Mouse (Mus musculus) urinary bladder, postnatal 36 days (tissue): ENCODE measurements at regions not wholly inside any gene's neighbourhood (a gene's known extent, or its start where the extent isn't known, plus 50 kb on each side); places are given as distances from the start of the nearest gene placed in this dataset.
"Not testable (repeated sequence)": the region's sequence is repeated elsewhere in the genome, so short reads cannot be mapped to it uniquely, and the experiment has no call there.

Experiments
- DNase-seq, 2 experiments: peaks; one replicate each; pipeline ENCODE4 v3.0.0; 2022; ENCODE audit warnings: low spot score in 2 of 2, mixed read lengths in 1 of 2

DNA sequence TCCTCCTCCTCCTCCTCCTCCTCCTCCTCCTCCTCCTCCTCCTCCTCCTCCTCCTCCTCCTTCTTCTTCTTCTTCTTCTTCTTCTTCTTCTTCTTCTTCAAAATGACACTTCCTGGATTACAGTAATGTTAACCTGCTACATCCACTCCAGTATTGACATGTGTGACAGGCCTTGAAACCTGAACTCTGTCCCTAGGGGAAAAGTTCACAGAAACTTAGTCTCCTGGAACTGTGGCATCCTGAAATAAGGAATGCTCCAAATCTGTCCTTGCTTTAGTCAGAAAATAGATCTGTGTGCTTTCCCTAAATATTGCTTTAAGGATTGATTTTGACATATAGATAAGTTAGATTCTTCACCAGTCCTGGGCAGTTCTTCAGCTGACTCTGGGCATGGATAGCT is 464.8 kb downstream of the Adam6a start:
- not testable (repeated sequence) for DNase-seq

DNA sequence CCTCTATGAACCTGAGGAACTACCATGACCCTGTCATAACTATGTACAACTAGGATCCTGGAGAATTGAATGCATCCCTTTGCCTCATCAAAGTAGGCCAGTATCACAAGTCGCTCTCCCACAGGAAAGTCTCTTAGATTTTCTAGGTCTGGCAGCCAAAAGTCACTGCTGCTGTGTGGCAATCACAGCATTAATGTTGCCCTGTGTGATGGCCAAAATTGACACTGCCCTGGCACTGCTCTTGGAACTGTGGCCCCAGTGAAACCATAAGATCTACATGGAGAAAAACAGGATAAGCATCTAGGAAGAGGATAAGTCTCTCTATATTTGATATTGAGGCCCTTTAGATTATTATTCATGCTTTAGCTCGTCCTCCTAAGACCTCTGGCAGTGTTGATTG is 465.7 kb downstream of the Adam6a start:
- no peak for DNase-seq

DNA sequence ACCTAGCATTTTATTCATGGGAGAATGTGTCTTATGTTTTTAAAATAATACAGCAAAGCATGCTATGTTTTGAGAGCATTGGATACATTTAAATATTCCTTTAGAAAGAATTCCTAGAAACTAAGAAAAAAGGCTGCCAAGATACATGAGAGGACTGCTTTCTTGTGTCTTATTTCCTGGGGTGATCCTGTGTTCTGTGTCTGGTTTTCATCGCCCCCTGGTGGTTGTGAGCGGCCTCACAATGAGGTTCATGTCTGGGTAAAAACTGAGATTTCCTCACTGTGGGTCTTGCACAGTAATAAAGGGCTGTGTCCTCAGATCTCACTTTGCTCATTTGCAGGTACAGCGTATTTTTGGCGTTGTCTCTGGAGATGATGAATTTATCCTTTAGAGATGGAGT is 469.2 kb downstream of the Adam6a start:
- DNase-seq, result peak; percentile 31 to 33

DNA sequence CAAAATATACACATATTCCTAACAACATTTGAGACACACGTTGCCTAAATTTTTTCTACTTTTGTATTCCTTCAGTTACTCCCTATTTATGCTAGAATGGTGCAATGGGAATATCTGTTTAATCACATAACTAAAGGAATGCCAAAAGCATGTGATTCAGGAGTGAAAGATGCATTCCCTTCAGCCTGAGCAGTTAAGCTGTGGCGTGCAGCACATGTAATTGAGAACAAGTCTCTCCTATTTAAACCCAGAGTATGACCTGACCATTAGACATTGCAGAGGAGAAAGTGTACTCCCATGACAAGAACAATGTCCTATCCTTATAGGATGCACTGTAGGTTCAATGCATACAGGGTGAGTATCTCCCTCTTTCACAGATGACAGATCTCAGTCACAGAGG is 493.3 kb downstream of the Adam6a start:
- DNase-seq, result not testable (repeated sequence)

DNA sequence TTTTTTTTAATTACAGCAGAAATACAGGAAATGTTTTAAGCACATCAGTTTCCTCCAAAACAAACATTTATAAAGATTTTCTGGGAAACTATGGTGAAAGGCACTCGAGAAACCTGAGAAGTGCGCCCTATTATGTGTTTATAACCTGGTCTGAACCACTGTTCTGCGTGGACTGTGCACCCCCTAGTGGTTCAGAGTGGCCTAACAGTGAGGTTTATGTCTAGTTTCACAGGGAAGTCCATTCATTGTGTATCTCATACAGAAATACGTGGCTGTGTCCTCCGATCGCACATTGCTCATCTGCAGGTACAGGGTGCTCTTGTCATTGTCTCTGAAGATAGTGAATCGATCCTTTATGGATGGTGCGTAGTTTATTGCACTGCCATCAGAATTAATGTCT is 504.3 kb downstream of the Adam6a start:
- DNase-seq, result not testable (repeated sequence)

DNA sequence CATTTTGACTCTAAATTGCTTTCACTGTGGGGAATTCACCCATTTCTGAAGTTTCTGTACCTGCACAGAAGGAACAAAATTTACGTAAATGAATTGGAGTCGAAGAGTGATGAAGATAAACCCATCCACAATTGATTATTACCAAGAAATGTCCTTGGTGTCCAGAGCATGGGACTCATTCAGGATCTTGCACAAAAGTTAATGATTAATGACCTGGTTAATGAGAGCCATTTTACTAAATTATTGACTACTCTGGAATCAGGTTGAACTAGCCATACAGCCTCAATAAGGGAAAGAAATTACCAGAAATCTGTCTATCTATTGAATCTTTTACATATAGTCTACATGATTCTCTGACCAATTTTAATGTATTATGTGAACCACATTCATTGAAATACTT is 509.6 kb downstream of the Adam6a start:
- no peak for DNase-seq

DNA sequence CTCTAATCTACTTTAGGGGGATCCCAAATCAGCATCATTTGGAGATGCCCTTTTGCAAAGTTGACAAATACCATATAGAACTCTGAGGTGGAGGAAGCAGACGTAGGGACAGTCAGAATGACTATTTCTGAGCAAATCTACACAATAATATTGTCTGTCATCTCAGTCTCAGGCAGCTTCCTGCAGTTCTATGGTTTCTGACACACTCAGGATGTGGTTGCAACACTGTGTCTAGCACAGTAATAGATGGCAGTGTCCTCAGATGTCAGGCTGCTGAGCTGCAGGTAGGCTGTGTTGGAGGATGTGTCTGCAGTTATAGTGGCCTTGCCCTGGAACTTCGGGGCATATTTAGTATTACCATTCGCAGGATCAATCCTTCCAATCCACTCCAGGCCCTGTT is 515.9 kb downstream of the Adam6a start:
- DNase-seq, result no peak

DNA sequence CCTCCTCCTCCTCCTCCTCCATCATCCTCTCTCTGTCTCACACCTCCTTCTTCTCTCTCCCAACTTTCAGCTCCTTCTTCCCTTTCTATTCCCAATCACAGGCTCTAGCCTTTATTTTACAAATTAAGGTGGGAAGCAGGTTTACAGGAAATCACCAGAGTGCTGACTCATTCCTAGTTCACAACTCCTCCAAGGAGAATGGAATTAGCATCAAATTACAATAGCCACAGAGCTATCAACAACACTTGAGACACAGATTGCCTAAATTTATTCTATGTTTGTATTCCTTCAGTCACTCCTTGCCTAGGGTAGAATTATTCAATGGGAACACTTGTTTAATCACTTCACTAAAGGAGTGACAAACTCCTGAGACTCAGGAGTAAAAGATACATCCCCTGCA is 523.5 kb downstream of the Adam6a start:
- no peak for DNase-seq

DNA sequence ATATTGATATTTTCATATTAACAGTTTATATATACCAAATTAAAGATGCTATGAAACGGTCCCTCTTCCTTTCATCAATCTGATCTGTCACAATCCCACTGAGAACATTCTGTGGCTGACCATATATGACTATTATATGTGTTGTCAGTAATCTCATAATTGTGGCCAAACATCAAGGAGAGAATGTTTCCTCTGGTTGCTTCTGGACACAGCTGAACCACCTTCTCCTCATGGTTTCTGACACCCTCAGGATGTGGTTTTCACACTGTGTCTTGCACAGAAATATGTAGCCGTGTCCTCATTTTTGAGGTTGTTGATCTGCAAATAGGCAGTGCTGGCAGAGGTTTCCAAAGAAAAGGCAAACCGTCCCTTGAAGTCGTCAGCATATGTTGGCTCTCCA is 565.0 kb downstream of the Adam6a start:
- DNase-seq, result not testable (repeated sequence)

DNA sequence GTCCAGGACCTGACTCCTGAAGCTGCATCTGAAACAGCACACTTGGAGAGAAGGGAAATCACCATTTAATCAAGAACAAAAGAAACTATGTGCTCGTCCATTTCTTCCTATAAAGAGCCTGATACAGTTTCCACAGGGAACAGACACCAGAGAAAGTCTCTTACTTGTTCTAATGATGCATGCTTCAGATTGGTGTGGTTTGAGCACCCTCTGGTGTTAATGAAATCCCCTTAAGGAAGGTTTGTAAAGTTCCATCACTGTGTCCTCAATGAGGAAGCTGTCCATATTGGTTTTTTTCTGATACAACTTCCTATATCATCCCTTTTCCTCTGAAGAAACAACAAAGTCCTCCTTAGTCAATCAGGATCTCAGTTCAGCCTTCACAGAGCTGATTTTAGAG is 591.2 kb downstream of the Adam6a start:
- no peak for DNase-seq

DNA sequence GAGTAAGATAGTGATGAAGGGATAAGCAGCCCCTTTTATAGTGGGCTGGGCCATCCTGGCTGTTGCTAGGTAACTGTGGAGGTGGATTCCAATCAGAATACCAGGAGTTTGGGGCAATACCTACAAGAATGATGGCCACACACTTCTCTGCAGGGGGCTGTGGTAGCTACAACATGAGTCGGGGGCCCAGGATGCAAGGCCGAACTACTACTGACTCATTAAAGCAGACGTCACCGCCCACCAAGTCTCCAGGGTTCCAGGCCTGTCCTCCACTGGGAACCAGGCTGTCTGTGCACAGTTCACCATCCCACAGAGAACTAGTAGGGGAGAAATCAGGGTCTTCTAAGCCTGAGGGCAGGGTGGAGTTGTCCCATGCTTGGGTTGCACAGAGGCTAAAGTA is 605.1 kb downstream of the Adam6a start:
- DNase-seq, result no peak

DNA sequence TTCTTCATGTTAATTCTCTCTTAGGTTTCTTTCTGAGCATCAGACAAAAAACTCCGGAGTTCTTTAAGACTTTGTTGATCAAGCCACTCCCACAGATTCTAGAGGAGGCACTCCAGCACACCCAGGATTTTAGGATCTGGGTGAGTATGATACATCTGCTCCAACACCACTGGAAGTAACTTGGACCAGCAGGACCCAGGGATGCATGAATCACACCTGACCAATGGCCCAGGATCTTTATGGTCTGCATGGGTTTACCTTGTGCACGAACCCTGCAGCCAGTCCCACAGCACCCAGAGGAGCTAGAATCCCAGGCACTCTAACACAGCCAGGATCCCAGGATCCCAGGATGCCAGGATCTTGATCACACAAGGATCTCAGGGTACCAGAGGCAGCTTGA is 628.6 kb downstream of the Adam6a start:
- no peak for DNase-seq

DNA sequence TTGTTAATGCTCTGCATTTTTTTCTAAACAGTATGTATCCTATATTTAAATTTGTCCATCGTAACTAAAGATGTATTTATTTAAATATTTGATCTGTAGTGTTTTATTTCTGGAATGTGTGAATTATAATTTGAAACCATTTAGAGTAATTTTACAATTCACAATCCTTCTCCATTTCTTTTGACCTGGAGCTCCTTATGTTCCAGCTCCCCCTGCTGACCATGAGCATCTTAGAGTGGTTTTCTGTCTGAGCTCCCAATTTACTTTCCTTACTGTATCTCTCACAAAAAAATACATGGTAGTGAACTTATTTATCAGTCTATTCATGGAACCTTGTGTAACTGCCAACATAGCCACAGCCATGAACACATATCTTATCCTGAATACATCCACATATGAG is 655.8 kb downstream of the Adam6a start:
- DNase-seq, result no peak

DNA sequence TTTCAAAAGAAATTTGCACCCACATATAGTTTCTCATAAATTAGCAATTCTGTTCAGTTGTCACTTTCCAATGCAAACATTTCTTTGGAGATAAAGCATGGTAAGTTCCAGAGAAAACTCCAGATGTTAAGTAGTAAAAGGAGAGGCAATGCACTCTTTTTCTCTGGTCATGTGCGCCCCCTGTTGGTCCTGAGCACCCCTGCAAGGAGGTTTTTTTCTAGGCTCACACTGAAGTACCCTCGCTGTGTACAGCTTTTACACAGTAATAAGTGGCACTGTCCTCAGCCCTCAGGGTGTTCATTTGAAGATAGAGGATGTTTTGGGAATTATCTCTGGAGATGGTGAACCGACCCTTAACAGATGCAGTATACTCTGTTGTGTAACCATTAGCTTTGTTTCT is 678.8 kb downstream of the Adam6a start:
- no peak for DNase-seq
